24 mouse cellular contexts compared by ENCODE assay signal in genomic region chr19:43962795-43963194, GRCm38 (mm10). TPM values are rescaled to one million over a fixed set of nuclear protein-coding genes. Genes with fewer than 3 reads are reported as not detected.
A peak's percentile ranks its signal among the peaks of the same experiment; 100 is the strongest.
DNase-seq lines count a peak whose midpoint lies in the region; ATAC-seq lines count a peak whose summit lies in the region.
"Had no signal": no experiment of that assay in that cellular context is flagged by ENCODE, and none has a peak within 500 bp of the region (broad histone marks: within the 10 kb centered on the region; RNA-seq: fewer than 3 reads in every experiment).

No protein-coding gene starts in this region.

- ATAC-seq in kidney, embryonic 14.5 days (ENCODE audit: low FRiP score, low TSS enrichment) = peak; percentile 53
- peak; percentile 67 for ATAC-seq in kidney, embryonic 16.5 days (ENCODE audit: low FRiP score, low TSS enrichment)
- ATAC-seq: CD4-positive, CD25-positive, alpha-beta regulatory T cell, adult 4 months; forebrain, embryonic 13.5 days; forebrain, embryonic 15.5 days; forebrain, postnatal 0 days had no signal

- H3K4me3 ChIP-seq in kidney, embryonic 14.5 days (ENCODE audit: low read length) = no peak overlapping the region
- H3K4me3 ChIP-seq in kidney, embryonic 16.5 days (ENCODE audit: low read length) = no peak overlapping the region
- H3K4me3 ChIP-seq: embryonic facial prominence, embryonic 10.5 days; embryonic facial prominence, embryonic 12.5 days; forebrain, embryonic 13.5 days; forebrain, embryonic 15.5 days had no signal

- WGBS in kidney, embryonic 14.5 days = 28% methylated on average over 9 of the region's 9 CpGs
- 18% methylated on average over 9 of the region's 9 CpGs for WGBS in kidney, embryonic 16.5 days

- H3K4me2 ChIP-seq in kidney, embryonic 14.5 days (replicated peaks; ENCODE audit: low read depth, low read length) = no peak overlapping the region
- no peak overlapping the region for H3K4me2 ChIP-seq in kidney, embryonic 16.5 days (replicated peaks; ENCODE audit: low read depth, low read length)
- H3K4me2 ChIP-seq: embryonic facial prominence, embryonic 12.5 days; forebrain, embryonic 13.5 days; forebrain, embryonic 15.5 days had no signal

- no peaks in the 10 kb centered on the region for H3K36me3 ChIP-seq in kidney, embryonic 14.5 days (ENCODE audit: control insufficient read depth, insufficient read depth, low read length)
- no peaks in the 10 kb centered on the region for H3K36me3 ChIP-seq in kidney, embryonic 16.5 days (ENCODE audit: insufficient read depth, low read length)
- H3K36me3 ChIP-seq: embryonic facial prominence, embryonic 10.5 days; embryonic facial prominence, embryonic 12.5 days; forebrain, embryonic 15.5 days; G1E had no signal

- peaks cover 4% of the 10 kb centered on the region; the same call in 1 of the 2 replicates for H3K4me1 ChIP-seq in kidney, embryonic 14.5 days (ENCODE audit: control insufficient read depth, insufficient read depth, low read length)
- peaks cover 9% of the 10 kb centered on the region; the same call in 1 of the 2 replicates for H3K4me1 ChIP-seq in kidney, embryonic 16.5 days (ENCODE audit: insufficient read depth, low read length)
- H3K4me1 ChIP-seq: forebrain, embryonic 13.5 days; forebrain, embryonic 15.5 days had no signal

- H3K9ac ChIP-seq in kidney, embryonic 14.5 days (ENCODE audit: low read depth, low read length) = no peak overlapping the region
- no peak overlapping the region for H3K9ac ChIP-seq in kidney, embryonic 16.5 days (replicated peaks; ENCODE audit: low read length)
- H3K9ac ChIP-seq: embryonic facial prominence, embryonic 12.5 days; forebrain, embryonic 13.5 days; forebrain, embryonic 15.5 days; forebrain, postnatal 0 days had no signal

- no peaks in the 10 kb centered on the region for H3K27me3 ChIP-seq in kidney, embryonic 14.5 days (ENCODE audit: control insufficient read depth, insufficient read depth, low read length)
- no peaks in the 10 kb centered on the region for H3K27me3 ChIP-seq in kidney, embryonic 16.5 days (ENCODE audit: insufficient read depth, low read length)
- H3K27me3 ChIP-seq: CH12.LX; embryonic facial prominence, embryonic 12.5 days; forebrain, embryonic 13.5 days; forebrain, embryonic 15.5 days had no signal

- no peak overlapping the region for H3K27ac ChIP-seq in kidney, embryonic 14.5 days (ENCODE audit: low read depth, low read length)
- H3K27ac ChIP-seq in kidney, embryonic 16.5 days (ENCODE audit: low read length) = no peak overlapping the region
- H3K27ac ChIP-seq: embryonic facial prominence, embryonic 10.5 days; embryonic facial prominence, embryonic 12.5 days; forebrain, embryonic 13.5 days; forebrain, embryonic 15.5 days had no signal

- no peak for DNase-seq in kidney, postnatal 14 days
- DNase-seq in kidney, adult 9 months = no peak
- peak; percentile 47 for DNase-seq in 3T3-L1 (ENCODE audit: low read depth, low spot score)
- peak; percentile 23 for DNase-seq in NIH3T3 (ENCODE audit: low read depth)
- no peak for DNase-seq in adrenal gland, postnatal 10 days
- DNase-seq: adrenal gland, adult 2 months; adrenal gland, postnatal 14 days; adrenal gland, postnatal 36 days; B cell, adult 2 months; cerebellum, adult 11-12 months; cerebellum, adult 2 months; cerebellum, adult 9-10 months; cerebellum, postnatal 10 days; cerebellum, postnatal 25 days; forebrain, postnatal 0 days had no signal

- peaks cover 3% of the 10 kb centered on the region; the same call in 1 of the 2 replicates for H3K9me3 ChIP-seq in kidney, embryonic 14.5 days (ENCODE audit: control insufficient read depth, low read length)
- H3K9me3 ChIP-seq in kidney, embryonic 16.5 days (ENCODE audit: low read length) = no peaks in the 10 kb centered on the region
- H3K9me3 ChIP-seq: embryonic facial prominence, embryonic 10.5 days; embryonic facial prominence, embryonic 12.5 days; forebrain, embryonic 13.5 days; forebrain, embryonic 15.5 days; G1E had no signal

RNA-seq across cellular contexts. Expression of gene Dnmbp, which starts 22.8 kb away (rescaled TPM):
- polyA plus RNA-seq in kidney, embryonic 14.5 days (2014; fragmentation: Nextera tagmentation; extraction: Ambion mirVana) = 21.5 and 24.2 TPM in 2 replicates
- polyA plus RNA-seq in kidney, embryonic 16.5 days (2015; fragmentation: Nextera tagmentation; extraction: Ambion mirVana) = 25.4 and 28.6 TPM in 2 replicates
- 10 to 100 TPM; 13.9 to 19.0 TPM for total RNA-seq in adrenal gland, postnatal 10 days (2021)

RNA-seq across cellular contexts. Expression of gene Cpn1, which starts 23.6 kb away (rescaled TPM):
- polyA plus RNA-seq in kidney, embryonic 14.5 days (2014; fragmentation: Nextera tagmentation; extraction: Ambion mirVana) = 20.3 and 32.3 TPM in 2 replicates
- polyA plus RNA-seq in kidney, embryonic 16.5 days (2015; fragmentation: Nextera tagmentation; extraction: Ambion mirVana) = 80.6 and 81.5 TPM in 2 replicates
- total RNA-seq in adrenal gland, postnatal 10 days (2021) = 10 to 100 TPM; 18.5 to 45.6 TPM
- total RNA-seq: G1E had no signal
- polyA plus RNA-seq: adrenal gland, adult 2 months; CD4-positive, CD25-positive, alpha-beta regulatory T cell, adult 4 months; embryonic facial prominence, embryonic 12.5 days; G1E had no signal

Comparison
In these comparisons a context has a peak if more than half of its experiments do, and no peak if none do; other contexts are left out.
1. DNase-seq: peak in 3T3-L1 (single experiment) and NIH3T3 (single experiment); none in kidney, postnatal 14 days (single experiment), kidney, adult 9 months (single experiment) and adrenal gland, postnatal 10 days (single experiment).